Mouse (Mus musculus) bone marrow macrophage, adult 2 months (primary cell): ENCODE results near the gene Tas1r1.

Experiments used
- CTCF ChIP-seq: IDR thresholded peaks from 2 replicates; pipeline ENCODE4 v1.5.1; 2012; ENCODE audit warnings: low read depth, mild to moderate bottlenecking, low read length, moderate library complexity
- POLR2A ChIP-seq: IDR thresholded peaks from 2 replicates; pipeline ENCODE4 v1.6.1; 2012; ENCODE audit warnings: mild to moderate bottlenecking, low read depth, low read length, borderline replicate concordance

- TF ChIP-seq CTCF (no peak), POLR2A (no peak)
Observed at GRCm38 (mm10) chr4:152019073-152019472, 19.3 kb downstream of the Tas1r1 start.
